Mouse (Mus musculus) T-helper 2 cell (primary cell): ENCODE results near the gene En1.

ENCODE experiments used
- in situ Hi-C: fragments of 300-600 bp; cut with MboI, MseI; formaldehyde crosslinking; loops from one replicate; pipeline ENCODE4 v1.15.1; 2025; ENCODE audit warnings: high pct_unique_total_duplicates

Gene En1

GRCm38 (mm10) chr1:120600149-120600445 is 2.1 kb upstream of the En1 start:
- in situ Hi-C loops = loop anchor here (10.0 kb wide), 1 partner anchor 575 kb away; no protein-coding TSS in a partner anchor

DNA sequence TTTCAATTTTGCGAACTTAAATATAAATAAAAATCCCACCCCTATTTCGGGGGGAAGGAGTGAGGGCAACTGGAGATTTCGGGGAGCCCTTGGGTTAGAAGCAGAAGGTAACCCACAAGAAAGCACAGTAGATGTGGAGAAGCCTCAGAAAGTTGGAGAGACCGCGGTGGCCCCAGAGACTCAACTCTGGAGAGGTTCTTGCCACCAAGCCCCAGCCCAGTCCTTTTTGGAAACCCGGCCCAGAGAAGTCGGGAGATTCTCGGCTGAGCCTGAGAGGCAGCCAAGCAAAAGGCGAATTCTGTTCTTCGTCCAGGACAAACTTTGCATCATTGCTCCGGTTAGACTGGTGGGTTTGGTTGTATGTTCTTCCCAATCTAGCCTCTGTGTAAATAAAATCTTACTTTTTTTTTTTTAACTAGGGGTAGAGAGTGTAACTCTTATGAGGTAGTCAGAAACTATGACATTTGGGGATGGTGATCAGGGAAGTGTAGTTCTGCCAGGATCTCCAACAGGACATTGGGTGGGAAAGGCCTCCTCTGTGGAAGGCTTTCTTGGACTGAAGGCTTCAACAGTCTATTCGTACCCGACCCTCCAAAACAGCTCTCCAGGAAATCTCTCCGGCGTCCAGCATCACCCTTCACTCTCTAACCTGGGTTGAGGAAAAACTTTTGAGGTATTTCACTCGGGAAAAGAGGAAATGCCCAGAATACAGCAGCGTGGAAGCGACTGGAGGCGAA is 1.5 kb upstream of the En1 start:
- in situ Hi-C loops = loop anchor here (10.0 kb wide), 1 partner anchor 574 kb away; no protein-coding TSS in a partner anchor

- in situ Hi-C loops = loop anchor here (10.0 kb wide), 1 partner anchor 573 kb away; no protein-coding TSS in a partner anchor
These were observed 873 bp upstream of the En1 start for GRCm38 (mm10) chr1:120601253-120601836.

DNA sequence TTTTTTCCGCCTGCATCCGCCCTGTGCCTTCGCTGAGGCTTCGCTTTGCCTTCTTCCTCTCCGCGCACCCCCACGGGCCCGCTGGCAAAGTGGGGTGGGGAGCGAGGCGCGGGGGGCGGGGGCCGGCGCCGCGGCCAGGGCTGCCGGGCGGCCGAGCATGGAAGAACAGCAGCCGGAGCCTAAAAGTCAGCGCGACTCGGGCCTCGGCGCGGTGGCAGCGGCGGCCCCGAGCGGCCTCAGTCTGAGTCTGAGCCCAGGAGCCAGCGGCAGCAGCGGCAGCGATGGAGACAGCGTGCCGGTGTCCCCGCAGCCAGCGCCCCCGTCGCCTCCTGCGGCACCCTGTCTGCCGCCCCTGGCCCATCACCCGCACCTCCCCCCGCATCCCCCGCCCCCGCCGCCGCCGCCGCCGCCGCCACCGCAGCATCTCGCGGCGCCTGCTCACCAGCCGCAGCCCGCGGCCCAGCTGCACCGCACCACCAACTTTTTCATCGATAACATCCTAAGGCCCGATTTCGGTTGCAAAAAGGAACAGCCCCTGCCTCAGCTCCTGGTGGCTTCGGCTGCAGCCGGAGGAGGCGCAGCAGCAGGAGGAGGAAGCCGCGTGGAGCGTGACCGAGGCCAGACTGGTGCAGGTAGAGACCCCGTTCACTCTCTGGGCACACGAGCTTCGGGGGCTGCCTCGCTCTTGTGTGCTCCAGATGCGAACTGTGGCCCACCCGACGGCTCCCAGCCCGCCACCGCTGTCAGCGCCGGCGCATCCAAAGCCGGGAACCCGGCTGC is 848 bp downstream of the En1 start:
- in situ Hi-C loops = loop anchor here (10.0 kb wide), 1 partner anchor 572 kb away; no protein-coding TSS in a partner anchor

DNA sequence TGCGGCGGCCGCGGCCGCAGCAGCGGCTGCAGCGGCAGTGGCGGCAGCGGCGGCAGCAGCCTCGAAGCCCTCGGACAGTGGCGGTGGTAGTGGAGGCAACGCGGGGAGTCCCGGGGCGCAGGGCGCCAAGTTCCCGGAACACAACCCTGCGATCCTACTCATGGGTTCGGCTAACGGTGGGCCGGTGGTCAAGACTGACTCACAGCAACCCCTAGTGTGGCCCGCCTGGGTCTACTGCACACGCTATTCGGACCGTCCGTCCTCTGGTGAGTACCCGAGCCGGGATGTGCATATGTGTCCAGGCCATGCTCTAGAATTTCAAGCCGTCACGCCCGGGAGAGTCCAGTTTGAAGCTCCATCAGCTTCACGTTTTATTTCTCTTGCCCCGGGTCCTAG is 1.4 kb downstream of the En1 start:
- in situ Hi-C loops = loop anchor here (10.0 kb wide), 1 partner anchor 571 kb away; no protein-coding TSS in a partner anchor

- in situ Hi-C loops = loop anchor here (10.0 kb wide), 1 partner anchor 570 kb away; no protein-coding TSS in a partner anchor
These were observed 2.4 kb downstream of the En1 start for GRCm38 (mm10) chr1:120604431-120605142.

DNA sequence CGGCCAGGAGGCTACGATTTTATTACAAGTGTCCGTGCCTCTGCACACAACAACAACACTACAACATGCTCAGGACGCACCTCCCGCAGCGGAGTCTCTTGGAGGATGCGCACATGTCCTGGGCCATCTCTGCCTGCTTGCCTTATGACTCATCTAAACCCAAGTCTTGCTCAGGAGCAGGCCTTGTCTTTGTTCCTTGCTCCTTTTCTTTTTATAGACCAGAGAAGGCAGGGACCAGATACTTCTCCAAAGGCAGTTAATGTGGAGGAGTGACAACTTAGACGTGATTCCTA is 2.9 kb downstream of the En1 start:
- in situ Hi-C loops = loop anchor here (10.0 kb wide), 1 partner anchor 570 kb away; no protein-coding TSS in a partner anchor

GRCm38 (mm10) chr1:120605521-120606310 is 3.5 kb downstream of the En1 start:
- in situ Hi-C loops = loop anchor here (10.0 kb wide), 1 partner anchor 569 kb away; no protein-coding TSS in a partner anchor

GRCm38 (mm10) chr1:120606641-120607575 is 4.7 kb downstream of the En1 start:
- in situ Hi-C loops = loop anchor here (10.0 kb wide), 1 partner anchor 568 kb away; no protein-coding TSS in a partner anchor

GRCm38 (mm10) chr1:120607576-120608400 is 5.6 kb downstream of the En1 start:
- in situ Hi-C loops = loop anchor here (10.0 kb wide), 1 partner anchor 567 kb away; no protein-coding TSS in a partner anchor

- in situ Hi-C loops = loop anchor here (10.0 kb wide), 1 partner anchor 566 kb away; no protein-coding TSS in a partner anchor
These were observed 6.2 kb downstream of the En1 start for GRCm38 (mm10) chr1:120608461-120608860.

DNA sequence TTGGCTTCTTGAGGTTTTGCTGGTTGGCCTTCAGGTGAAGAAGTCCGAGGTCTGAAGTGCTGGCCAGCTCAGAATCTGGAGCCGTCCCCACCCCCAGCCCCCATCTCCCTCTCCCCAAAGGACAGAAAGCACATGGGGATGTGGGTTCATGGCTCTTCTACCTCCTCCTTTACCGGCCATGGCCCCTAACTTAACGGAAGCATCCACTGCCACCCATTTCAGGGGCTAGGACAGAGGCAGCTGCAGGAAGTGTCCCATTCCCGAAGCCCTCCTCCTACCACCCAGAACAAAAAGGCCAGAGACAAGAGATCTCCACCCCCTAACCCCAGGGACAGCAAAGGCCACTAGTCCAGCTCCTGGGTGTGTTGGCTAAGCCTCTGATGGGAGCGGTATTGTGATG is 7.4 kb downstream of the En1 start:
- in situ Hi-C loops = loop anchor here (10.0 kb wide), 1 partner anchor 565 kb away; no protein-coding TSS in a partner anchor

- in situ Hi-C loops = no loop called here
These were observed 11.5 kb downstream of the En1 start for GRCm38 (mm10) chr1:120613461-120614306.

DNA sequence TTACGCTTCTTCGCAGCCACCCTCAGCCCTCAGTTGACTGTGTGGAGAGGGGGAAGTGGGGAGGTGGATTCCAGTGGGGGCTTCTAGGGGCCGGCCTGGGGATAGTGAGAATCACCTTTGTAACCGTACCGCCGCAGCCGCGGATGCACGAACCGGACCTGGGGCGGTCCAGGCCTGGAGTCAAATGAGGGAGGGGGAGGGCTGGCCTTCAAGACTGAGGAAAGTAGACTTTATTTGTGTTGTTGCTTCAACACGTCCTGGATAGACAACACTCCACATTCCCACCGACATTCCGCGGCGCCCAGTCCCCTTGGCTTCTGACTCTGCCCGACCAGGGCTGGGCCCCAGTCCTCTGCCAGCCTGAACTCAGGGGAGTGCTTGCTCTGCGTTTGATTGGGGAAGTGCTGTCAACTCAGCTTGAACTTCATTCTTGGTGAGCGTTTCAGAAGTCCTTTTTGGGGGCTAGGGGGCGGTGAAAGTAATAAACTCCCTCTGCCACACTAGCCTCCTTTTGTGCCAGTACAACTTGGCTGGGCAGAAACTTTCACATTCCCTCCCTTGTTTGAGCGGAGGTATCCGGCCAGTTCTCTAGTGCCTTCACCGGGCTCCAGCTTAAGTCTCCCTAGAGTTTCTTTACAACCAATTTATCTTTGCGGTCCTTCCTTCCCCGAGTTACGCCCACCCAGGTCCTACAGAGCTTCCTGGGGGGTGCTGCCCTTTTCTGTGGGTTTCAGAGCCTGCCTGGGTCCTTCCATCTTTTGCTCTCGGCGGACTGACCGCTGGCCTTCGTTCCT is 12.3 kb downstream of the En1 start:
- in situ Hi-C loops = no loop called here

GRCm38 (mm10) chr1:120615521-120615920 is 13.3 kb downstream of the En1 start:
- in situ Hi-C loops = no loop called here

DNA sequence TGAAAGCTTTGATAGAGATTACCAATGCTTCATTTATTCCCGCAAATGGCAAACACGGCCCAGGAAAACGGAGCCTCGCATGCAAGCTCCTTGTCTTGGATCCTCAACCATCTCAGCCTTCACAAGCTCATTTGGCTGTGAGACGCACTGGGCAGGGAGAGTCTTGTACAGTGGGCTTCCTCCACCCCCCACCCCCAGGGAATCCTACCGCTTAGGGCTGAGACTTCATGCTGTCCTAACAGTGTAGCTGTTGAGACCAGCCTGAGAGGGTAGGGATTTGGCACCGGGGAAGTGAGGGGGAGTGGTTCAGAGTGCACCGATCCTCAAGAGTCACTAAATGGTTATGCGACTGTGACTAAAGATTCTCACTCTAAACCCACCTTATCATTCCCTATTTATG is 13.7 kb downstream of the En1 start:
- in situ Hi-C loops = no loop called here

- in situ Hi-C loops = no loop called here
These were observed 19.2 kb downstream of the En1 start for GRCm38 (mm10) chr1:120621383-120621782.
